Mouse (Mus musculus): ENCODE data around the gene Cir1.

Gene Cir1

GRCm38 (mm10) chr2:73272351-73273248, 39.9 kb downstream of the Cir1 start:
- DNase-seq (ENCODE audit: low spot score in 2 of 2), result no peak

- peak; percentile 34 to 45 for DNase-seq (ENCODE audit: low spot score in 2 of 2)
Observed at GRCm38 (mm10) chr2:73271459-73272161, 40.9 kb downstream of the Cir1 start, which contains the start of gene Sp9. Gene Sp9, plus strand, starts transcription at chr2:73271925.

GRCm38 (mm10) chr2:73270593-73271458, 41.7 kb downstream of the Cir1 start:
- DNase-seq (ENCODE audit: low spot score in 2 of 2), result peak; percentile 16 to 32

- no peak for DNase-seq (ENCODE audit: low spot score in 2 of 2)
Observed at GRCm38 (mm10) chr2:73270071-73270592, 42.4 kb downstream of the Cir1 start.

- no peak for DNase-seq (ENCODE audit: low spot score in 2 of 2)
Observed at GRCm38 (mm10) chr2:73269666-73270065, 42.8 kb downstream of the Cir1 start.

- no peak for DNase-seq (ENCODE audit: low spot score in 2 of 2)
Observed at GRCm38 (mm10) chr2:73268836-73269395, 43.6 kb downstream of the Cir1 start.

- no peak for DNase-seq (ENCODE audit: low spot score in 2 of 2)
Observed at GRCm38 (mm10) chr2:73268281-73268680, 44.2 kb downstream of the Cir1 start.

- no peak for DNase-seq (ENCODE audit: low spot score in 2 of 2)
Observed at GRCm38 (mm10) chr2:73267818-73268217, 44.7 kb downstream of the Cir1 start.

- DNase-seq (ENCODE audit: low spot score in 2 of 2), result no peak
Observed at GRCm38 (mm10) chr2:73267231-73267630, 45.3 kb downstream of the Cir1 start.

GRCm38 (mm10) chr2:73266623-73267022, 45.9 kb downstream of the Cir1 start:
- no peak for DNase-seq (ENCODE audit: low spot score in 2 of 2)

- no peak for DNase-seq (ENCODE audit: low spot score in 2 of 2)
Observed at GRCm38 (mm10) chr2:73266011-73266410, 46.5 kb downstream of the Cir1 start.

- no peak for DNase-seq (ENCODE audit: low spot score in 2 of 2)
Observed at GRCm38 (mm10) chr2:73264611-73265195, 47.8 kb downstream of the Cir1 start.

GRCm38 (mm10) chr2:73263794-73264610, 48.5 kb downstream of the Cir1 start:
- DNase-seq (ENCODE audit: low spot score in 2 of 2), result no peak

GRCm38 (mm10) chr2:73263172-73263765, 49.2 kb downstream of the Cir1 start:
- no peak for DNase-seq (ENCODE audit: low spot score in 2 of 2)

- DNase-seq (ENCODE audit: low spot score in 2 of 2), result no peak
Observed at GRCm38 (mm10) chr2:73248701-73249100, 63.8 kb downstream of the Cir1 start.

- DNase-seq (ENCODE audit: low spot score in 2 of 2), result no peak
Observed at GRCm38 (mm10) chr2:73241299-73241698, 71.2 kb downstream of the Cir1 start.

Data from frontal cortex, postnatal 14 days (tissue).